Mouse (Mus musculus) liver, adult 2 months (tissue): ENCODE results near the gene Larp1b. TPM values are rescaled to one million over a fixed set of nuclear protein-coding genes. Genes with fewer than 3 reads are reported as not detected.
A peak's percentile ranks its signal among the peaks of the same experiment; 100 is the strongest.

Experiments
- DNase-seq: peaks from one replicate; pipeline ENCODE4 v3.0.0-alpha.2; 2011; ENCODE audit warnings: low read depth, low spot score; ENCODE audit errors: extremely low read depth
- H3K27ac ChIP-seq: fragments of 200-500 bp; replicated peaks from 2 replicates; pipeline ENCODE4 v1.5.1; 2012; ENCODE audit warnings: low read depth, mild to moderate bottlenecking, control low read depth, inconsistent platforms, low read length; ENCODE audit not compliant: insufficient read depth
- H3K27me3 ChIP-seq: fragments of 200-500 bp; 2 replicates; pipeline ENCODE4 v1.6.1; 2012; ENCODE audit warnings: mild to moderate bottlenecking, moderate library complexity, low read length, inconsistent platforms; ENCODE audit not compliant: control insufficient read depth, insufficient read depth
- H3K36me3 ChIP-seq: fragments of 200-500 bp; 2 replicates; pipeline ENCODE4 v1.6.1; 2012; ENCODE audit warnings: low read length, inconsistent platforms; ENCODE audit not compliant: control insufficient read depth, insufficient read depth
- H3K4me1 ChIP-seq: fragments of 200-500 bp; 2 replicates; pipeline ENCODE4 v1.6.1; 2011; ENCODE audit warnings: low read length; ENCODE audit not compliant: control insufficient read depth, insufficient read depth
- H3K4me3 ChIP-seq: fragments of 200-500 bp; 2 replicates; pipeline ENCODE4 v1.5.1; 2011; ENCODE audit warnings: low read depth, mild to moderate bottlenecking, control low read depth, low read length, moderate library complexity; ENCODE audit not compliant: insufficient read depth
- H3K79me2 ChIP-seq: fragments of 200-500 bp; 2 replicates; pipeline ENCODE4 v1.6.1; 2012; ENCODE audit warnings: inconsistent platforms, mild to moderate bottlenecking, low read length, moderate library complexity; ENCODE audit not compliant: control insufficient read depth, insufficient read depth
- H3K9ac ChIP-seq: fragments of 200-500 bp; 2 replicates; pipeline ENCODE4 v1.6.1; 2012; ENCODE audit warnings: low read depth, mild to moderate bottlenecking, control low read depth, inconsistent platforms, low read length
- CTCF ChIP-seq: fragments of 200-500 bp; IDR thresholded peaks from 2 replicates; pipeline ENCODE4 v1.5.1; 2011; ENCODE audit warnings: low read depth, low read length, control low read depth
- POLR2A ChIP-seq: fragments of 200-500 bp; IDR thresholded peaks from 2 replicates; pipeline ENCODE4 v1.6.1; 2011; ENCODE audit warnings: low read length, control low read depth; ENCODE audit not compliant: insufficient read depth; ENCODE audit errors: extremely low read depth
- WGBS: fragments of 180-500 bp; shearing (Covaris S2); methylation state at CpG from one replicate; pipeline ENCODE4 v1.1.7; 2018; 5-methylcytosine and 5-hydroxymethylcytosine counted together
- polyA plus RNA-seq: library from polyadenylated mRNA; depleted of rRNA; stranded (reverse); fragments of >200 nt; gene quantifications from 2 replicates; pipeline ENCODE4 v1.2.3, GENCODE M21; 2012
- total RNA-seq: library from RNA; depleted of rRNA; stranded (reverse); fragments of >200 nt; gene quantifications from 2 replicates; pipeline ENCODE4 v1.2.3, GENCODE M21; 2014

The Larp1b gene
- total and polyA plus RNA-seq, 2 experiments, result 20.3 to 81.2 TPM

- no peak overlapping the region for H3K9ac ChIP-seq
Measured at GRCm38 (mm10) chr3:41080724-41081123, 131.1 kb downstream of the Larp1b start.

GRCm38 (mm10) chr3:41081474-41082301 lies 132.1 kb downstream of the Larp1b start:
- Histone ChIP-seq H3K27me3 (no peaks in the 10 kb centered on the region), H3K4me1 (peaks cover 9% of the 10 kb centered on the region; the same call in 1 of the 2 replicates), H3K79me2 (peaks cover 21% of the 10 kb centered on the region; the same call in 1 of the 2 replicates), H3K9ac (peak overlapping the region; percentile 95), H3K27ac (peak overlapping the region; percentile 53), H3K4me3 (peak overlapping the region; percentile 81), H3K36me3 (no peaks in the 10 kb centered on the region)
- TF ChIP-seq POLR2A (no peak), CTCF (no peak)
- DNase-seq, result peak; percentile 70
- 4% methylated on average over 23 of the region's 23 CpGs for WGBS

More at GRCm38 (mm10) chr3:41080724-41081123, 131.1 kb downstream of the Larp1b start:
- peaks cover 23% of the 10 kb centered on the region; the same call in 1 of the 2 replicates for H3K79me2 ChIP-seq
- WGBS, result 25% methylated on average over 3 of the region's 3 CpGs
- no peak for TF ChIP-seq CTCF
- no peak for TF ChIP-seq POLR2A
- no peaks in the 10 kb centered on the region for H3K27me3 ChIP-seq
- H3K27ac ChIP-seq, result no peak overlapping the region
- no peak for DNase-seq
- no peak overlapping the region for H3K4me3 ChIP-seq
- no peaks in the 10 kb centered on the region for H3K36me3 ChIP-seq
- H3K4me1 ChIP-seq, result peaks cover 6% of the 10 kb centered on the region; the same call in 1 of the 2 replicates

- Histone ChIP-seq H3K79me2 (peaks cover 15% of the 10 kb centered on the region; the same call in 1 of the 2 replicates), H3K4me3 (peak overlapping the region; percentile 81), H3K27ac (peak overlapping the region; percentile 53), H3K4me1 (peaks cover 14% of the 10 kb centered on the region), H3K27me3 (no peaks in the 10 kb centered on the region), H3K9ac (peak overlapping the region; percentile 95), H3K36me3 (no peaks in the 10 kb centered on the region)
- no peak for DNase-seq
- WGBS, result under 1% methylated on average over 43 of the region's 43 CpGs
- no peak for TF ChIP-seq POLR2A
- no peak for TF ChIP-seq CTCF
Measured at GRCm38 (mm10) chr3:41082520-41082884, 132.9 kb downstream of the Larp1b start.

- Histone ChIP-seq H3K79me2 (peaks cover 12% of the 10 kb centered on the region; the same call in 1 of the 2 replicates), H3K4me1 (peaks cover 14% of the 10 kb centered on the region), H3K4me3 (peak within 1 kb of the TSS; percentile 87), H3K9ac (peak within 1 kb of the TSS; percentile 95), H3K36me3 (no peaks in the 10 kb centered on the region), H3K27ac (peak within 1 kb of the TSS; percentile 91), H3K27me3 (no peaks in the 10 kb centered on the region)
- under 1% methylated on average over 94 of the region's 95 CpGs for WGBS
- DNase-seq, result peak; percentile 92
- TF ChIP-seq CTCF (no peak), POLR2A (peak; percentile 94)
Measured at GRCm38 (mm10) chr3:41082885-41083789, 133.5 kb downstream of the Larp1b start, which contains the start of gene Pgrmc2. Pgrmc2 (minus strand) TSS chr3:41083046.

DNA sequence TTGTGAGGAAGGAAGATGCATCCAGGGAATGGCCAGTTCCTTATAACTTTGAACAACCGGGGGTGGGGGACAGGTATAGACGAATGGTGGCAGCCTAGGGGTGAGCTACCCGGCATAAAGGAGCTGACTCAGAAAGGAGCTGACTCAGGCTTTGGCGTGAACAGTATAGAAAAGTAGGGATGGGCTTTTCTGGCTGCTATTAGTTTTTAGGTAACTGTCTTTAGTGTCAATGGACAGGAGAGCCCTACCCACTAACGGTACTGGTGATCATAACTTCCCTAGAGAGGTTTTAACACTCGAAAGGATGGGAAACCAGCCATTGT lies 134.1 kb downstream of the Larp1b start:
- Histone ChIP-seq H3K4me3 (peak overlapping the region; percentile 87), H3K27me3 (no peaks in the 10 kb centered on the region), H3K36me3 (no peaks in the 10 kb centered on the region), H3K27ac (peak overlapping the region; percentile 91), H3K4me1 (peaks cover 14% of the 10 kb centered on the region), H3K9ac (peak overlapping the region; percentile 95), H3K79me2 (peaks cover 8% of the 10 kb centered on the region; the same call in 1 of the 2 replicates)
- no peak for DNase-seq
- no peak for TF ChIP-seq POLR2A
- no peak for TF ChIP-seq CTCF
- WGBS, result 1% methylated on average over 6 of the region's 6 CpGs
